Mouse (Mus musculus): ENCODE data around the gene Arsg.

DNA sequence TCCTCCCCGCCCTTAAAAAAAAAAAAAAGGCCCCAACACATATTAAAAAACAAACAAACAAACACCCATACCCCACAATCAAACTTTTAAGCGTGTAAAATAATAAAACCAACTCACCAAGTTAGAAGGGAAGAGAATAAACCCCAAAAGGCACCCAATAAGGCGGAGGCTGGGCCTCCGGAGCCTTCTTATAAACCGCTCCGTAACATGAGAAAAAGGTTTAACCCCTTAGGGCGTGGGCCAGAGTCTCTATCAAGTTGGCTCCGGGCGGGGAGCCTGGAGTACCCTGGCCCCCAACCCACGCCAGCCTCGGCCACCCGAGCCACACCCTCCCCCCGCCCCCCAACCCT is 378 bp upstream of the Arsg start:
- TF ChIP-seq CTCF (IDR thresholded peaks at IDR 0.05; ENCODE audit: control insufficient read depth, insufficient read depth, insufficient read length) (no peak), MAX (IDR thresholded peaks at IDR 0.05) (no peak), CEBPB (IDR thresholded peaks at IDR 0.05; ENCODE audit: low read depth) (no peak), MYOD1 (IDR thresholded peaks at IDR 0.05; ENCODE audit: control insufficient read depth, insufficient read length, low read depth) (no peak), MYOG (IDR thresholded peaks at IDR 0.05; ENCODE audit: control insufficient read depth, extremely low read depth, insufficient read length) (no peak), USF1 (IDR thresholded peaks at IDR 0.05; ENCODE audit: low read depth) (no peak), FOSL1 (IDR thresholded peaks at IDR 0.05; ENCODE audit: insufficient read depth, low read length, poor library complexity, severe bottlenecking) (no peak)
